Mouse (Mus musculus) left cerebral cortex, postnatal 25 days (tissue): ENCODE measurements around the gene Krt33b. TPM values are rescaled to one million over a fixed set of nuclear protein-coding genes. Genes with fewer than 3 reads are reported as not detected.

Experiments
- DNase-seq, 2 experiments: peaks; one replicate each; pipeline ENCODE4 v3.0.0; 2022; ENCODE audit warnings: low spot score in 2 of 2, mixed read lengths in 1 of 2
- intact Hi-C: fragments of 180-260 bp; cut with DNase I; formaldehyde crosslinking; loops from one replicate; pipeline ENCODE4 v1.15.1; 2025
- total RNA-seq, 2 experiments: library from RNA; stranded (reverse); gene quantifications; 2 replicates each; pipeline ENCODE4 v1.2.3; 2021

Krt33b gene
- total RNA-seq = not detected

DNA sequence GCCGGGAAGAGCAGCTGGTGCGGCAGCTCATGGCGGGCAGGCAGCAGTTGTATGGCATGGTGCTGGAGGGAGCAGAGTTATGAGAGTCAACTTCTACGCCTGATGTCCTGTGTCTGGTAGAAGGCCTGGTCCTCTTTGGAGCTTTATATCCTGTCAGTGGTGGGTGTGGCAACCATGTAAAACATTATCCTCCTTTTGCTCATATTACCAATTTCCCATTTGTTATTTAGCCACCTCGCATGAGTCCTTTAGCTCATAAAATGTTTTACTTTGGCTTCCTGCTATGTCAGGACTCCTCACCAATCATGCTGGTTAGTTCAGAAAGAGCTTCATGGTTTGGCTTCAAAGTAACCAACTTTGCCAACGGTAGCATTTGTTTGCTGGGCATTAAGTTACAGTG, at the start of gene Krt33b:
Krt33b (minus strand) TSS at position 101 of the 400 bp plus-strand sequence.
- intact Hi-C loops = no loop called here
- no peak for DNase-seq

DNA sequence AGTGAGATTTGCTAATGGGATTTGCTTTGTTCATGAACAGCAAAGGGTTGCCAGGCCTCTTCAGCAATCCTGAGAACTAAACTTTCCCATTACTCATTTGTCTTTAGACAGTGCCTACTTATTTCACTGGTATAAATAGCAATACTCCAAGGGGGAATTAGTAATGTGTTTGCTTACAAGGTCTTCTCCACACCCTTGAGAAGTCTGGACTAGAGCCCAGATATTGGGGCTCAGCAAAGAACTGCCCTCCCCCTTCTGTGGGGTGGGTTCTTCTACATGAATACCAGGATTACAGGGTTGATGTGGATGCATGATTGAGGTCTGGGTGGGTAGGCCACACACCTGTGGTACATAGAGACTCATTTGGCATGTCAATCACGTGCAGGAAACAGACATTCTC, 44.2 kb upstream of the Krt33b start:
- DNase-seq = no peak
- intact Hi-C loops = no loop called here

DNA sequence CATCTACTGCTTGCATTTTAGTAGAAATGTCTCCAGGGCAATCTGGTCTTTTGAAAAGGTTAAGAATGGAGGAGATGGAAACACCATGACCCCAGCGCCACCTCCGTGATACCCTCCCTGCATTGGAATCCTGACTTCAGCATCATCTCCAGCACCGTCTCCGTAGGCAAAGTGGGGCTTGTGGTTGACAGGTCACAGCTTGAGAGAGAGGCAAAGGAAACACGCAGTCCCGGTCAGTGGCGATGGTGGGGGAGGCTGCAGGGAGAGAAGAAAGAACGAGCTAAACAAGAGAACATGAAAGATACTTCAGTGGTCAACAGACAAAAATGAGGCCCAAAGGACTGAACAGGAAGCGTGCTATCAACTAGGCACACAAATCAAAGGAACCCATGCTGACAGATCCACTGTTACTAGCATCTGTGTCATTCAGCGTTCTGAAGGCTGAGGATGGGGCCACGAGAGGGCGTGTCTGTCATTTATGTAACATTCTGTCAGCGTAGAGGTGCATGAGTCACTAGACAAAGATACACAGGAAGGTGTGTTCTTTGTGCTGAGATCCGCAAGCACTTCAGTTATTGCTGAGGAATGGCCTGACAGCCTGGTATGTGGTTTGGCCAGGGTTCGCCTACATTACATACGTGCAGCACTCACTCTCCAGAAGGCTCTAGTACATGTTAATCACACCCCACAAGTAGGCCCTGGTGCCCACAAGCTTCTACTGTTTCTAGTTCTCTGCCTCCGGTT, 37.8 kb upstream of the Krt33b start:
- no peak for DNase-seq
- intact Hi-C loops = no loop called here

DNA sequence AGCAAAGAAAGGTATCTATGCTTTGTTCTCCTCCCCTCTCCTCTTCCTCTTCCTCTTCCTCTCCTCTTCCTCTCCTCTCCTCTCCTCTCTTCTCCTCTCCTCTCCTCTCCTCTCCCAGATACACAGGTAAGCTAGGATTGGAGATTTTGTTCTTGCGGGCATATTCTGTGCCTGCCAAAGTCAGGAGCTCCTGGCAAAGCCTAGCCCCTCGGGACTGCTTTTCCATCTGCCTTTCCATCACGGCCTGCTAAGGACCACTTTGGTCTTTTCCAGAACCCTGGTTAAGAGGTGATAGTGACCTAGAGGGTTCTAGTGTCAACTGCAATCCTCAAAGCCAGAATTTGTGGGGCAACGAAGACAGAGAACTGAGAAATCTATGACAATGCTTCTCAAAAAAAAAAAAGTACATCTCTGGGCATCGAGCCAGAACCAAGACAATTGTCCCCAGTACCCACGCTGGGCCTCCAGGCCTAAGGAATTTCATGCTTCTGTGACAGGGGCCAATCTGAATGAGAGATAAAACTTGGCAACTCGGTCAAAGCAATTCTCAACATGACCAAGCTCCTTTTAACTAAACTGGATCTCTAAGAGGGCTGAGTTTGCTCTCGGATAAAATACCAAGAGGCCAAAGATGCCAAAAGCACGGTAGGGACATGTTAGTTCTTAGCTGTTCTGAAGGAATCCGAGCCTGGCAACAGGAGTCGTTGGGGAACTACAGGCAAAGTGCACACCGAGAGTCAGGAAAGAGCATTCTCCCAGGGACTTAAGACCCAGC, 36.8 kb upstream of the Krt33b start:
- no peak for DNase-seq
- intact Hi-C loops = no loop called here

- no peak for DNase-seq
- intact Hi-C loops = no loop called here
These were observed 29.2 kb upstream of the Krt33b start for GRCm38 (mm10) chr11:100058875-100059274.

- no peak for DNase-seq
- intact Hi-C loops = no loop called here
These were observed 26.3 kb upstream of the Krt33b start for GRCm38 (mm10) chr11:100055686-100056655.

DNA sequence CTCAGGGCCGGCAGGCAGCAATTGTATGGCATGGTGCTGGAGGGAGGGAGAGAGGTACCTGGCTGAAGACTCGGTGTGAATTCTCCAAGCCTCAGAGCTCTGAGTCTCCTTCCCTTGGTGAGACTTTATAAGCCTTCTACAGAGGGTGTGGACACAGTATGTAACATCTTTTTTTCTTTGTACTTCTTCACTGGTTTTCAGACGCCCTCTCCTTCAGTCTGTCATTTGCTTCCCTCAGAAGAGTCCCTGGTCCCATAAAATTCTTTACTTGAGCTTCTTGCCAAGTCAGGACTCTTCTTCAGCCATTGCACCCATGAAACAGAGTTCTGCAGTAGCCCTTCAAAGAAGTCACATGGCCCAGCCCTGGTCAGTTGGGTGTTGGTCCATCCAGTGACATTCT, 20.8 kb upstream of the Krt33b start, which contains the start of gene Krt31:
Krt31 (minus strand) TSS at position 101 of the 400 bp plus-strand sequence.
- DNase-seq = no peak
- intact Hi-C loops = no loop called here

- no peak for DNase-seq
- intact Hi-C loops = no loop called here
These were observed 17.5 kb upstream of the Krt33b start for GRCm38 (mm10) chr11:100047193-100047592.

DNA sequence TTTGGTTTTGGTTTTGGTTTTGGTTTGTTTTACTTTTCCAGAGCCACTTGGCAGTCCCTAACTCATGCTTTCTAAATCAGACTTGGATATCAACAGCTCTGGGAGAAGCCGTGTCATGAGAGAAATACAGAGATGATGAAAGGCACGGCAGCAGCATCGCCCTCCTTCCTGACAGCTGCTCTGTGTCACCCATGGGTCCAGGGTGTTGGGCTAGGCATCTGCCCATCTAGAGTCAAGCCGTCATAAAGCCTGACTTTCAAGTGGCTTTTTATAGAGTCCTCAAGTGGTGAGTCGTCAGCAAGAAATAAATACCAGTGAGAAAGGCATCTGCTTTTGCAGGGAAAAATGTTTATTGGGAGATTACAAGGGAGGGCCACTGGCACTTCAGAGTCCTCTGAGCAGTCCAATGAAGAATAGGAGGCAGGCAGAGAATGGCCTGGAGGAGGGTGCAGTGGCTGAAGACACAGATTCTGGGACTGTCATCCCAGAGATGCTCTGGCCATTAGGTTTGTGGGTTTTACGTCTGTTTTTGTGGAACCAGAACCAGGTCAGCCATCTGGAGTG, 16.7 kb upstream of the Krt33b start:
- intact Hi-C loops = no loop called here
- peak in 1 of 2 experiments; percentile 19 for DNase-seq

GRCm38 (mm10) chr11:100041454-100041853, 11.8 kb upstream of the Krt33b start, which contains the start of gene Krt34:
TSS of gene Krt34 (minus strand) at chr11:100041554.
- intact Hi-C loops = no loop called here
- no peak for DNase-seq

GRCm38 (mm10) chr11:100021438-100021837, 8.2 kb downstream of the Krt33b start:
- intact Hi-C loops = no loop called here

DNA sequence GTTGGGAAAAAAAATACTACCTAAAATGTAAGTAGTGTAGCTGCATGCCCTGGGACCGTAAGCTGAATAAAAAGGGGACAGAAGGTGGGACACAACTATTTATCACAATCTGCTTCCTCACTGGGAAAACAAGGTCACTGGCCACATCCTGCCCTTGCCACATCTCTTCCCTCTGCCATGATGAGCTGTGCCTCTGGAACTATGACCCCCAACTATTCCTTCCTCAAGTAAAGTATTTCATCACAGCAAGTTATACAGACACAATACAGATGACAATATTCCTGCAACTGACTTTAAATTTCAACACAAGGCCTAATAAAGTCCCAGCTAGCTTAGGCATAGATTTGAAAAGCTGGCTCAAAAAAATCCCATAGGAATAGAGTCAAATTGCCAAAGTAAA, 10.2 kb downstream of the Krt33b start:
- intact Hi-C loops = no loop called here

More at GRCm38 (mm10) chr11:100021438-100021837, 8.2 kb downstream of the Krt33b start:
- peak in 1 of 2 experiments; percentile 64 for DNase-seq

DNA sequence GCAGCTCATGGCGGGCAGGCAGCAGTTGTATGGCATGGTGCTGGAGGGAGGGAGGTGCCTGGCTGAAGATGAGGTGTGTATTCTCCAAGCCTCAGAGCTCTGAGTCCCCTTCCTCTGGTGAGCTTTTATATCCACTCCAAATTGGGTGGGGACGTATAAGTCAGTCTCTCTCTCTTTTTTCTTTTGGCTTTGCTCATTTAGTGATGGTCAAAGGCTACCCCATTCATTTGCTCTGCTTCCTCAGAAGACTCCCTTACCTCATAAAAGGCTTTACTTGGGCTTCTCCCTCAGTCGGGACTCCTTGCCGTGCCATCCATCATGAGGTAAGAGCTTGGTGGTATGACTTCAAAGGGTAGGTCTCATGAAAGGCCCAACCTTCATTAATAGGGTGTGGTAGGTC, 13.6 kb downstream of the Krt33b start, which contains the start of gene Krt33a:
Krt33a (minus strand) TSS at position 101 of the 400 bp plus-strand sequence.
- intact Hi-C loops = no loop called here
- DNase-seq = no peak

More for the DNA sequence above, 10.2 kb downstream of the Krt33b start:
- DNase-seq = no peak

GRCm38 (mm10) chr11:100013691-100014171, 15.9 kb downstream of the Krt33b start:
- no peak for DNase-seq
- intact Hi-C loops = no loop called here

- no peak for DNase-seq
- intact Hi-C loops = no loop called here
These were observed 19.0 kb downstream of the Krt33b start for GRCm38 (mm10) chr11:100010682-100011081.

DNA sequence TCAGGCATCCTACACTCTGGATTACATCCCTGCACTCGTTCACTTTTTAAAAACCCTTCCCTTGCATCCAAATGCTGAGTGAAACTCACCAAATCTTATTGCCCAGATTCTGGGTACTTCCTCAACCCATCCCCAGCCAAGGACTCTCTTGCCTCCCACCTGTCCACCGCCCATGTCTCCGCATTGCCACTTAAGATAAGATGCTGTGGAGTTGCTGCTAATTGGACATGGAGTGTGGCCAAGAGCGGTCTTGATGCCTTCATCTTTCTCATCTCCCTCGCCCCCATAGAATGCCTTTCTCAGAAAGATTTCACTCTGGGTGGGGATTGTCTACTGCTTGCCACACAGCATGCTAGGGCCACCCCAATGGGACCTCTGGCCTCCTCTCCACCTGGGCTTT, 21.3 kb downstream of the Krt33b start:
- intact Hi-C loops = loop anchor here (5.0 to 10.0 kb wide), 5 partner anchors 159 to 624 kb away; partner anchors contain the start of genes Krt10 and Krtap4-2
- peak in 1 of 2 experiments; percentile 72 for DNase-seq

GRCm38 (mm10) chr11:100006624-100007023, 23.0 kb downstream of the Krt33b start:
- no peak for DNase-seq
- intact Hi-C loops = loop anchor here (5.0 to 10.0 kb wide), 5 partner anchors 161 to 622 kb away; partner anchors contain the start of genes Krt10 and Krtap4-2

DNA sequence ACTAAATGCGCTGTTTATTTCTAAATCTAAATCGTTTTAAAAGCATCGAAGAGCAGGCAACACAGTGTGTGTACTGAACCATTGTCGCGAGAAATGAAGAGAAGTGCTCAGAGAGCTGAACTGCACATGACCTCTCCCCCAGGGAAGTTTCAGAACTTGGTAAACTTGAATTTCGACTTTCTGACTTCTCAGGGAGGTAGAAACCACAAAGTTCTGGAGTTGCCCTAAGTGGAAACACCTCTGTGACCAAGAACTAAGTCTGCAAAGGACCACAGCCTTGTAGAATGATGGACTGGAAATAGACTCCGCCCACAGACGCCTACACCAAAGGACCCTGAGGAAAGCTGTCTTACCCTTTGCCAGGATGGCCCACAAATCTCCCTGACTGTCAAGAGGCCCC, 23.8 kb downstream of the Krt33b start:
- DNase-seq = no peak

GRCm38 (mm10) chr11:100004846-100005245, 24.8 kb downstream of the Krt33b start:
- intact Hi-C loops = loop anchor here (2.0 to 10.0 kb wide), 6 partner anchors 162 to 620 kb away; partner anchors contain the start of genes Krt10 and Krtap4-2

More for the DNA sequence above, 23.8 kb downstream of the Krt33b start:
- intact Hi-C loops = loop anchor here (2.0 to 10.0 kb wide), 6 partner anchors 161 to 621 kb away; partner anchors contain the start of genes Krt10 and Krtap4-2

More at GRCm38 (mm10) chr11:100004846-100005245, 24.8 kb downstream of the Krt33b start:
- peak; percentile 64 to 78 for DNase-seq
